Mouse (Mus musculus) cortical plate, adult 2 months (tissue): ENCODE measurements around the gene Plppr1.

Experiments used
- CTCF ChIP-seq: fragments of 200-500 bp; IDR thresholded peaks from 2 replicates; pipeline ENCODE4 v1.5.1; 2011; ENCODE audit warnings: mild to moderate bottlenecking, control low read depth, low read length; ENCODE audit not compliant: insufficient read depth; ENCODE audit errors: extremely low read depth
- POLR2A ChIP-seq: fragments of 200-500 bp; IDR thresholded peaks from 2 replicates; pipeline ENCODE4 v1.6.1; 2011; ENCODE audit warnings: mild to moderate bottlenecking, low read length, control low read depth; ENCODE audit not compliant: insufficient read depth; ENCODE audit errors: extremely low read depth

GRCm38 (mm10) chr4:49197125-49197747, 138.2 kb downstream of the Plppr1 start:
- no peak for TF ChIP-seq CTCF
- no peak for TF ChIP-seq POLR2A
